Mouse (Mus musculus): ENCODE data around the gene Olfr222. TPM values are rescaled to one million over a fixed set of nuclear protein-coding genes. Genes with fewer than 3 reads are reported as not detected.

Gene Olfr222
- total RNA-seq, 2 experiments from 2014 or later, result not detected

GRCm38 (mm10) chr11:59541324-59541723 is 34.7 kb downstream of the Olfr222 start, which contains the start of gene Nlrp3:
Gene Nlrp3, plus strand, starts transcription at chr11:59541568.
- DNase-seq (ENCODE audit: low spot score in 2 of 2), result no peak

GRCm38 (mm10) chr11:59540123-59540522 is 35.9 kb downstream of the Olfr222 start:
- no peak for DNase-seq (ENCODE audit: low spot score in 2 of 2)

GRCm38 (mm10) chr11:59538387-59538786 is 37.6 kb downstream of the Olfr222 start:
- peak; percentile 36 to 40 for DNase-seq (ENCODE audit: low spot score in 2 of 2)

DNA sequence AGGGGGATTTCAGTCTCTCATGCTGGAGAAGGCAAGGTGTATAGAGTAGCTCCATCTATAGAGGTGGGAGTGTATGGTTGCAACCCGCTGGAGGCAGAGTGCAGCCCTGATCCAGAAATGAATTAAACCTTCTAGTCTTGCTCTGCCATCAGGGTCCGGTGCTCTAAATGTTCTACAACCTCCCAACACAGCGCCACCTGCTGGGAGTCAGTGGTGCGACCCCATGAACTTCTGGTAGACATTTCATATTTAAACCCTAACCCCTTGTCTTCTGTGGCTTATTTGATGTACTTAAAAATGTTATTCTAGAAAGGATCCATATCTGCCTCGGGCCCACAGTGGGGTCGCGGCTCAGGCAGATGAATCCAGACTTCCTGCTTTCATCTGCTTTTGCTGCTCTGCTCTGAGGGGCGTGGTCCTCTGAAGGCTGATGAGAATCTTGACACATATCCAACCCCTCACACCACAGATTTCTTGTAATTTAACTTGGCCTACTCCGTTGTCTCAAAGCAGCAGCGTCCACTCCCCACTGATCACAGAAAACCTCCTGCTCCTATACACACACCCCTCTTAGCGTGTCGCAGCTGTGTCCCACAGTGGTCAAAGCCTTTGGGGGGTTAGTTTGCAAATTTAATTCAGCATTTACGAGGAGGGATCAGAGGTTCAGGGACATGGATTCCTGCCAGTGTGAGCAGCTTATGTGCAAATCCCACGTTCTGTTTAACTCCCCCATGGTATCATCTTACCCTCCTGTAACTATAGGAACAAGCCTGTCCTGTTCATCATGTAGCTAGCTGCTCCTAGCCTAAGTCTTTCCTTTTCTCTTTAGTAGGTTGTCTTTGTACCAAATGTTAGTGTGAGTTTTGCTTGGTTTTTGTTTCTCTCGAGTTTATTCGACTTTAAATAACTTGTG is 38.6 kb downstream of the Olfr222 start:
- no peak for DNase-seq (ENCODE audit: low spot score in 2 of 2)

DNA sequence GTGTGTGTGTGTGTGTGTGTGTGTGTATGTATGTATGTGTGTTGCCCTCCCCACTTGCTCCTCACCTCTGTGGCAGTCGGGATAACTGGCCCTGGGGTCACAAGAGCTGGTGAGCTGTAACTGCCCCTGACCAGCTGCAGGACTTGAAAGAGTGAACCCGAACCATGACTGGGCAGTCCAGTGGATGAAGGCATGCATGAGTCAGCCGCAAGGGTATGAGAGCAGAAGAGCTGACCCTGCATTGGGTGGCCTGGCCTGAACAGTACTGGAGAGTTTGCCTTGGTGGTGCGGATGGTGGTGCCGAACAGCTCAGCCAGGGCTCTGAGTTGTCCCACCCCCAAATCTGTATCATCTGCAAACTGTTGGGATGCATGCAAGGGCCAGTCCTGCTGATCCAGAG is 44.5 kb downstream of the Olfr222 start:
- DNase-seq (ENCODE audit: low spot score in 2 of 2), result no peak

DNA sequence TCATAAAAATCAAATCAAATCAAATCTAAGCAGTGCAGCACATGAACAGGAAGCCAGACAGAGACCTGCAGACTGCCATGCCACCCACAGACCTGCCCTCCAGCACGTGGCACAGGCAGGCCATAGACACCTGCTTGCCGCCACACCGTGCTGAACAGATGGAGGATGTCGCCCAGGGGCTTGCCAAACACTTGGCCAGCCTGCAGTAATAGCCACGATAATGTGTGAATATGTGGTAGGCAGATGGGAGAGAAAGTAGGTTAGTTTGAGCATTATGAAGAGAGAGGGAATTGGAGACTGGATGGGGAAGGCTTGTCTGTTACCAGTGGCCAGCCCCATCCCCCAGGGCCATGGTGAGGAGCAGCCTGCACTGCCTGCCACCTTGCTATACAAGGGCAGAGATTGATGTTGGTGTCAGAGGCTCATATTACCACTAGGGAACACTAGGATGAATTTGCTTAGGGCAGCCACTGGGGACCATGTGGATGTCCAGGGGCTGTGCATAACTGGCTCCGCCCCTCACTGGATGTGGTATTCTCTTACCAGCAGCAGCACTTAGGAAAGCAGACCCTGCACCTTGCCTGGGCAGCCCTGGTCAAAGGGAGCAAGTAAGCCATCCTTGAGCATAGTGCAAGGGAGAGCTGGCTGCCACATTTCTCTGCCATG is 45.0 kb downstream of the Olfr222 start:
- peak; percentile 32 to 62 for DNase-seq (ENCODE audit: low spot score in 2 of 2)

DNA sequence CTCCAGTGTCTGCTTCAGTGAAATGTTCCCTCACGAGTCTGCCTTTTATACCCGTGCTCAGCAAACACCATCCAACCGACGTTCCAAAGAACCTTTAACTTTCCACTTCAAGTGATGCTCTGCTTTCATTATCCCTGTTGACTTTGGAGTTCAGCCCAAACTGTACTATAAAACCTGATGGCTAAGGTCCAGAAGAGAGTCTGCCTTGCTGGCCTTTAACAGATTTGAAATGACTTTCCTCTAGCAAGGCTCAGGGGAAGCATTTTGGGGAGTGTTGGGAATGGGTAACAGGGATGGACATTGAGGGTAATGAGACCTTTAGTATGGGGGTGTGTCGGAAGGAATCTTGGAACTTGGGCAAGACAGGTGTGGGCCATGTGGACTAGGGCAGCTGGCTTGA is 45.8 kb downstream of the Olfr222 start:
- DNase-seq (ENCODE audit: low spot score in 2 of 2), result no peak

- no peak for DNase-seq (ENCODE audit: low spot score in 2 of 2)
Observed at GRCm38 (mm10) chr11:59526472-59527080, 49.5 kb downstream of the Olfr222 start, which contains the start of gene Zkscan17. Gene Zkscan17, minus strand, starts transcription at chr11:59526751.

- peak; percentile 82 for DNase-seq (ENCODE audit: low spot score in 2 of 2)
Observed at GRCm38 (mm10) chr11:59525237-59525636, 50.8 kb downstream of the Olfr222 start.

DNA sequence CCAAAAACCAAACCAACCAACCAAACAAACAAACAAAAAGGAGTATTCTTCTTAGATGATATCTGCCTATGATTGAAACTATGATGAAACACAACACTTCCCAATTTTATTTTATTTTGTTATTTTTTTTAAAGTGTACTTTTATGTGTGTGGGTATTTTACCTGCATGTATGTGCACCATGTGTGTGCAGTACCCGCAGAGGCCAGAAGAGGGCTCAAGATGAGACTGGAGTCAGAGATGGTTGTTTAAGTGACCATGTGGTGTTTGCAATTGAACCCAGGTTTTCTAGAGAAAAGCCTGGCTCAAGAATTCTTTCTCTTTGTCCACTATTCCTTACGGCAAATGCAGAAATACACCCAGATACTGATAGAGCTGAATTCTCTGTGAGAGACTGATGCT is 51.9 kb downstream of the Olfr222 start:
- no peak for DNase-seq (ENCODE audit: low spot score in 2 of 2)

Other genes starting within 250 kb of the Olfr222 start
- not detected for gene Prss38, start 200.6 kb downstream of the Olfr222 start, total RNA-seq (2021)
- gene Jmjd4, start 126.2 kb downstream of the Olfr222 start, total RNA-seq (2021), result 10 to 100 TPM; 25.7 to 25.9 TPM
- gene Snap47, start 125.0 kb downstream of the Olfr222 start, total RNA-seq (2021), result 100 to 1,000 TPM; 396 to 405 TPM
- 1 to 10 TPM; 3.4 to 3.5 TPM for gene Zfp867, start 103.8 kb downstream of the Olfr222 start, total RNA-seq (2021)
- gene Zkscan17, start 49.5 kb downstream of the Olfr222 start, total RNA-seq (2021), result 10 to 100 TPM in 1 of 2 experiments, 1 to 10 TPM in 1; 8.1 to 11.1 TPM
- gene Nlrp3, start 34.7 kb downstream of the Olfr222 start, total RNA-seq (2021), result 1 to 10 TPM; 1.0 to 1.1 TPM
- gene Olfr223, start 17.1 kb upstream of the Olfr222 start, total RNA-seq (2021), result not detected
- 100 to 1,000 TPM; 279 to 287 TPM for gene Mprip, start 85.1 kb upstream of the Olfr222 start, total RNA-seq (2021)
- 1 to 10 TPM in 1 of 2 experiments, under 1 TPM in 1; 0.60 to 1.1 TPM for gene Pld6, start 211.4 kb upstream of the Olfr222 start, total RNA-seq (2021)
- gene Flcn, start 233.8 kb upstream of the Olfr222 start, total RNA-seq (2021), result 10 to 100 TPM; 44.2 to 50.1 TPM